Mouse (Mus musculus) heart, postnatal 10 days (tissue): ENCODE measurements around the gene Morn5. TPM values are rescaled to one million over a fixed set of nuclear protein-coding genes. Genes with fewer than 3 reads are reported as not detected.

Experiments
- DNase-seq, 2 experiments: peaks; one replicate each; pipeline ENCODE4 v3.0.0; 2021
- intact Hi-C: fragments of 180-260 bp; cut with DNase I; formaldehyde crosslinking; loops from one replicate; pipeline ENCODE4 v1.15.1; 2025
- total RNA-seq, 2 experiments: library from RNA; stranded (reverse); gene quantifications; 2 replicates each; pipeline ENCODE4 v1.2.3; 2021

Morn5 gene
- total RNA-seq, result not detected

- DNase-seq, result peak; percentile 99 to 100
- intact Hi-C loops, result no loop called here
These were observed at the start of gene Morn5, which contains the start of gene Ndufa8 for GRCm38 (mm10) chr2:36048748-36049566. Gene Morn5 (plus strand): TSS chr2:36049458. Gene Ndufa8 (minus strand): TSS chr2:36049406.

DNA sequence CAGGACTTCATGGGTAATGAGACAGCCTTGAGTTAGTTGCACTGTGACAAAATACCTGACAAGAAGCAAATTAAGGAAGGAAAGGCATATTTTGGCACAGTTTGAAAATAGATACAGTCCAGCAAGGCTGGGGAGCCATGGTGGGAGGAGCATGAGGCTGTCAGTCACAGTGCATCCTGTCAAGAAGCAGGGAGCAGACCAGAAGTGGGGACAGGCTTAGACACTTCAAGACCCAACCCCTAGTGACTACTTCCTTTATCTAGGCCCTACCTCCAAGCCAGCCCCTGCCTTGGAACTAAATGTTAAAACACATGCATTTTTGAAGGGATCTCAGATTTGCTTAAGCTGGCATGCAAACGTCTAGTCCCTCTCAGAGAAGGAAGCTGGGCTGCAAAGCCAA lies 48.9 kb upstream of the Morn5 start:
- DNase-seq, result no peak
- intact Hi-C loops, result loop anchor here (10.0 kb wide), 1 partner anchor 1334 kb away; no protein-coding TSS in a partner anchor

DNA sequence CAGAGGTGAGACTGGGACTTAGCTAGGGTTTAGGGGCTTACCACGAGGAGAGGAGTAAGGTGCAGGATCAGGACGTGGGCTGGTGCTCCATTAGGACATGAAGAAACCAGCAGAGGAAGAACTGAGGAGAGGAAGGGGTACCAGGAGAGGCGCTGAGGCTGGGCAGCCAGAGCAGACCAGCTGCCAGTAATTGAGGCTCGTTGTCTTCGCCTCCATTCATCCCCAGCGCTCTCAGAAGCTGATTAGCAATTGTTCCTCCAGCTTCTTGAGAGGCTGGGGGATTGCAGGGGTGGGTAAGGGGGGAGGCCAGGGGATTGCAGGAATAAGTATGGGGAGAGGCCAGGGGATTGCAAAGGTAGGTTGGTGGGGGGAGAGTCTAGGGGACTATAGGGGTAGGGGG lies 47.1 kb upstream of the Morn5 start:
- DNase-seq, result no peak
- intact Hi-C loops, result loop anchor here (10.0 kb wide), 1 partner anchor 1333 kb away; no protein-coding TSS in a partner anchor

- peak; percentile 64 to 82 for DNase-seq
- intact Hi-C loops, result loop anchor here (1.0 to 10.0 kb wide), 2 partner anchors 24 to 1327 kb away; no protein-coding TSS in a partner anchor
These were observed 41.2 kb upstream of the Morn5 start for GRCm38 (mm10) chr2:36008071-36008470.

DNA sequence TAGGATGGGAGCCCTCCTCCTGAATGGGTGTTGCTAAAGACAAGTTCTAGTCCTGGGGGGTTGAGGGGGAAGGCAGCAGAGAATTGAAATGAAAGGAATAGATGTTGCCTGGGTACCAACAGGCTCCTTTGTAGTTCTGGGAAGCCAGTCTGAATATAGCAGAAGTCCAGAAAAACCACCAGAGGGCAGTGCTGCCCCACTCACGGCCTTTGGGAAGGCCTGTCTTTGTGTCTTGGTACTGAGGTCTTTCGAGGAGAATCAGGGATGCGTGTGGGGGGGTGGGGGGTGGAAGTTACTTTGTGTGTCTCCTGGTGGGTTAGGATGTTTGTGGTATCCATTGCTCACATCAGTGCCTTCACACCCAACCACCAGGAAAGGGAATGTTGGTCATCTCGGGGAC lies 39.9 kb upstream of the Morn5 start:
- DNase-seq, result peak; percentile 78 to 88
- intact Hi-C loops, result loop anchor here (1.0 to 10.0 kb wide), 3 partner anchors 205 to 1325 kb away; no protein-coding TSS in a partner anchor

GRCm38 (mm10) chr2:36010579-36010978 lies 38.7 kb upstream of the Morn5 start:
- DNase-seq, result no peak
- intact Hi-C loops, result loop anchor here (5.0 kb wide), 1 partner anchor 92 kb away; no protein-coding TSS in a partner anchor

- intact Hi-C loops, result loop anchor here (5.0 kb wide), 1 partner anchor 91 kb away; no protein-coding TSS in a partner anchor
- peak in 1 of 2 experiments; percentile 45 for DNase-seq
These were observed 37.9 kb upstream of the Morn5 start for GRCm38 (mm10) chr2:36011331-36011825.

GRCm38 (mm10) chr2:36013010-36013409 lies 36.2 kb upstream of the Morn5 start:
- intact Hi-C loops, result loop anchor here (5.0 kb wide), 1 partner anchor 89 kb away; no protein-coding TSS in a partner anchor
- no peak for DNase-seq

- intact Hi-C loops, result no loop called here
- DNase-seq, result peak; percentile 74 to 89
These were observed 27.7 kb upstream of the Morn5 start for GRCm38 (mm10) chr2:36021385-36022159.

GRCm38 (mm10) chr2:36023291-36023690 lies 26.0 kb upstream of the Morn5 start:
- DNase-seq, result peak; percentile 54 to 59
- intact Hi-C loops, result no loop called here

GRCm38 (mm10) chr2:36032884-36033283 lies 16.4 kb upstream of the Morn5 start:
- intact Hi-C loops, result no loop called here

GRCm38 (mm10) chr2:36033966-36034365 lies 15.3 kb upstream of the Morn5 start:
- no peak for DNase-seq
- intact Hi-C loops, result no loop called here

More at GRCm38 (mm10) chr2:36032884-36033283, 16.4 kb upstream of the Morn5 start:
- DNase-seq, result no peak

- DNase-seq, result no peak
- intact Hi-C loops, result loop anchor here (5.0 kb wide), 1 partner anchor 92 kb away; no protein-coding TSS in a partner anchor
These were observed 14.4 kb upstream of the Morn5 start for GRCm38 (mm10) chr2:36034898-36035297.

- peak; percentile 45 to 50 for DNase-seq
- intact Hi-C loops, result loop anchor here (5.0 kb wide), 1 partner anchor 92 kb away; no protein-coding TSS in a partner anchor
These were observed 13.7 kb upstream of the Morn5 start for GRCm38 (mm10) chr2:36035413-36036081.

GRCm38 (mm10) chr2:36039297-36039985 lies 9.8 kb upstream of the Morn5 start:
- intact Hi-C loops, result loop anchor here (5.0 kb wide), 1 partner anchor 88 kb away; no protein-coding TSS in a partner anchor
- DNase-seq, result no peak

GRCm38 (mm10) chr2:36040872-36041271 lies 8.4 kb upstream of the Morn5 start:
- intact Hi-C loops, result no loop called here
- no peak for DNase-seq

DNA sequence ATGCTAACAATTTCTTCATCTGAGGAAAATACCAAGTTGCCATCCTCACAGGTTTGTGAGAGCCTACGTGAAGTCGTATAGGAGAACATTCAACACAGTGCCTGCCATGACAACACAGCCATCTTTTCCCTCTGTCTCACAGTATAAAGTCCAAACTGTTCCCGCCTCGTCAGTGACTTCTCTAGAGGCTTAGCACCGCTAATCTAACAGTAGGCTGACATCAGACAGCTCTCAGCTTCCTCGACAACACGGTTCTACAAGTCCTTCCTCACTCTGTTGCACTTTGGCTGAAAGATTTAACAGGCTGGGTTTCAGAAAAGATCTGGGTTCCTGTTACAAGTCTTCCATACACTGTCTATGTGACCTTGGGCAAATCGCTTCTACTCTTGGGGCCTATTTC lies 1.1 kb upstream of the Morn5 start:
- intact Hi-C loops, result no loop called here

DNA sequence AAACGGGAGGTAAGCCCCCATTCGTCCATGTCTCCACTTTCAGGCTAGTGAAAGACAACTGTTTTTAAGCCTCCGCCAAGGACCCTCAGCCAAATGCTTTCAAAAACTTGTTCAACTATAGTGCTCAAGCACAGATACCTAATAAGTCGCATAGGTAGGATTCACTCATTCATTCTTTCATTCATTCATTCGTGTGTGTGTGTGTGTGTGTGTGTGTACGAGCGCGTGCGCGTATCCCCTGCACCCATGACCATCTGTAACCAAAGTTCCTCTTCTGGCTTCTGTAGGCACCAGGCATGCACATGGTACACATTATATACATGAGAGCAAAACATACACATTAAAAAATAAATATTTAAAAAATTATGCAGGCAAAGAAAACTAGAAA lies 303 bp downstream of the Morn5 start:
- DNase-seq, result no peak
- intact Hi-C loops, result no loop called here

More for the DNA sequence above, 1.1 kb upstream of the Morn5 start:
- DNase-seq, result peak in 1 of 2 experiments; percentile 35

DNA sequence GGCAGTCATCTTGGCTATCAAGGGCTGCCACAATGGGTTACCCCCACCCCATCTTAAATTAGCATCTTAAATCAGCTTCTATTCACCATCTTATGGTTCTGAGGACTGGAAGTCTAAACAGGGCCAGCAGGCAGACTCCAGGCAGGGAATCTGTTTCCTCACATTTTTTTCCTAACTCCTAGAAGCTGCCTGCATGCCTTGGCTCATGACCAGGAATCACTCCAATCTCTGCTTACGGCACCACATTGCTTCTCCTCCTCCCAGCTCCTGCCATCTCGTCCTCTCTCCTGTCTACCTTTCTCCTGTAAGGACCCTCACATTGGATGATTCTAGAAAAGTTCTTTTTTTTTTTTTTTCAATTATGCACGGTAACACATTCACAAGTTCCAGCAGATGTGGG lies 4.0 kb downstream of the Morn5 start:
- no peak for DNase-seq
- intact Hi-C loops, result no loop called here
